Mouse (Mus musculus): ENCODE results near the gene Arhgap17. TPM values are rescaled to one million over a fixed set of nuclear protein-coding genes. Genes with fewer than 3 reads are reported as not detected.

The Arhgap17 gene
- total and polyA plus RNA-seq, 3 experiments, result 2.6 to 124 (median 33.7) TPM

GRCm38 (mm10) chr7:123404198-123404597 lies 34.5 kb upstream of the Arhgap17 start:
- Histone ChIP-seq H3K27me3 (ENCODE audit: control insufficient read depth in 1 of 2, insufficient read depth in 2 of 2, low read length in 2 of 2) (no peaks in the 10 kb centered on the region), H3K36me3 (ENCODE audit: control insufficient read depth in 1 of 2, insufficient read depth in 2 of 2, low read length in 2 of 2) (peaks cover 0 to 6% of the 10 kb centered on the region in 2 experiments; a peak in 2 of 4 replicates), H3K9ac (ENCODE audit: control insufficient read depth, low read depth, low read length, poor library complexity, severe bottlenecking) (no peak overlapping the region), H3K79me2 (ENCODE audit: control insufficient read depth, insufficient read depth, low read length, poor library complexity) (no peaks in the 10 kb centered on the region), H3K9me3 (replicated peaks; ENCODE audit: insufficient read depth, low read length) (no peaks in the 10 kb centered on the region), H3K4me1 (ENCODE audit: control insufficient read depth in 1 of 2, insufficient read depth in 2 of 2, low read length in 2 of 2) (no peaks in the 10 kb centered on the region), H3K4me3 (ENCODE audit: control insufficient read depth in 1 of 2, insufficient read depth in 1 of 2, low read depth in 2 of 2, low read length in 2 of 2) (no peak overlapping the region), H3K27ac (ENCODE audit: control insufficient read depth, low read depth, low read length) (no peak overlapping the region)
- DNase-seq (ENCODE audit: low read depth, low spot score), result no peak
- no peak for TF ChIP-seq USF2 (IDR thresholded peaks at IDR 0.05; ENCODE audit: borderline replicate concordance in 1 of 2, insufficient read depth in 1 of 2, low read depth in 1 of 2, low read length in 2 of 2)
- TF ChIP-seq ZNF384 (IDR thresholded peaks at IDR 0.05; ENCODE audit: low read depth, low read length), result no peak
- TF ChIP-seq POLR2AphosphoS5 (IDR thresholded peaks at IDR 0.05; ENCODE audit: borderline replicate concordance, low read depth, low read length), result no peak
- no peak for TF ChIP-seq POLR2AphosphoS2 (IDR thresholded peaks at IDR 0.05; ENCODE audit: low read length)
- TF ChIP-seq GABPA (IDR thresholded peaks at IDR 0.05; ENCODE audit: low read depth, low read length), result no peak
- TF ChIP-seq ZC3H11A (IDR thresholded peaks at IDR 0.05; ENCODE audit: low read depth, low read length), result no peak

GRCm38 (mm10) chr7:123401121-123401520 lies 31.4 kb upstream of the Arhgap17 start:
- Histone ChIP-seq H3K27me3 (ENCODE audit: control insufficient read depth in 1 of 2, insufficient read depth in 2 of 2, low read length in 2 of 2) (no peaks in the 10 kb centered on the region), H3K4me3 (ENCODE audit: control insufficient read depth in 1 of 2, insufficient read depth in 1 of 2, low read depth in 2 of 2, low read length in 2 of 2) (no peak overlapping the region), H3K79me2 (ENCODE audit: control insufficient read depth, insufficient read depth, low read length, poor library complexity) (no peaks in the 10 kb centered on the region), H3K4me1 (ENCODE audit: control insufficient read depth in 1 of 2, insufficient read depth in 2 of 2, low read length in 2 of 2) (no peaks in the 10 kb centered on the region), H3K27ac (ENCODE audit: control insufficient read depth, low read depth, low read length) (no peak overlapping the region), H3K36me3 (ENCODE audit: control insufficient read depth in 1 of 2, insufficient read depth in 2 of 2, low read length in 2 of 2) (peaks cover 0 to 6% of the 10 kb centered on the region in 2 experiments; a peak in 2 of 4 replicates), H3K9ac (ENCODE audit: control insufficient read depth, low read depth, low read length, poor library complexity, severe bottlenecking) (no peak overlapping the region), H3K9me3 (replicated peaks; ENCODE audit: insufficient read depth, low read length) (no peaks in the 10 kb centered on the region)
- no peak for DNase-seq (ENCODE audit: low read depth, low spot score)
- TF ChIP-seq MAZ (IDR thresholded peaks at IDR 0.05; ENCODE audit: low read depth, low read length), result no peak
- no peak for TF ChIP-seq TAL1 (IDR thresholded peaks at IDR 0.05; ENCODE audit: low read length)
- TF ChIP-seq SIN3A (IDR thresholded peaks at IDR 0.05; ENCODE audit: low read length), result no peak
- no peak for TF ChIP-seq ZC3H11A (IDR thresholded peaks at IDR 0.05; ENCODE audit: low read depth, low read length)
- no peak for TF ChIP-seq TCF12 (IDR thresholded peaks at IDR 0.05; ENCODE audit: low read depth, low read length)
- no peak for TF ChIP-seq MAFK (IDR thresholded peaks at IDR 0.05; ENCODE audit: borderline replicate concordance, low read depth, low read length)
- TF ChIP-seq EP300 (IDR thresholded peaks at IDR 0.05; ENCODE audit: low read depth in 1 of 2, low read length in 2 of 2), result no peak
- no peak for TF ChIP-seq MAX (IDR thresholded peaks at IDR 0.05; ENCODE audit: low read length)

GRCm38 (mm10) chr7:123399286-123399685 lies 29.6 kb upstream of the Arhgap17 start:
- Histone ChIP-seq H3K9ac (ENCODE audit: control insufficient read depth, low read depth, low read length, poor library complexity, severe bottlenecking) (no peak overlapping the region), H3K4me3 (ENCODE audit: control insufficient read depth in 1 of 2, insufficient read depth in 1 of 2, low read depth in 2 of 2, low read length in 2 of 2) (no peak overlapping the region), H3K79me2 (ENCODE audit: control insufficient read depth, insufficient read depth, low read length, poor library complexity) (no peaks in the 10 kb centered on the region), H3K4me1 (ENCODE audit: control insufficient read depth in 1 of 2, insufficient read depth in 2 of 2, low read length in 2 of 2) (no peaks in the 10 kb centered on the region), H3K36me3 (ENCODE audit: control insufficient read depth in 1 of 2, insufficient read depth in 2 of 2, low read length in 2 of 2) (peaks cover 0 to 6% of the 10 kb centered on the region in 2 experiments; a peak in 2 of 4 replicates), H3K9me3 (replicated peaks; ENCODE audit: insufficient read depth, low read length) (no peaks in the 10 kb centered on the region), H3K27me3 (ENCODE audit: control insufficient read depth in 1 of 2, insufficient read depth in 2 of 2, low read length in 2 of 2) (no peaks in the 10 kb centered on the region), H3K27ac (ENCODE audit: control insufficient read depth, low read depth, low read length) (no peak overlapping the region)
- TF ChIP-seq ZC3H11A (IDR thresholded peaks at IDR 0.05; ENCODE audit: low read depth, low read length) (no peak), GATA1 (IDR thresholded peaks at IDR 0.05; ENCODE audit: low read depth, low read length) (no peak), MYC (IDR thresholded peaks at IDR 0.05; ENCODE audit: low read depth, low read length) (no peak), NRF1 (IDR thresholded peaks at IDR 0.05; ENCODE audit: insufficient read depth, low read depth, low read length, poor library complexity, severe bottlenecking) (no peak), MAX (IDR thresholded peaks at IDR 0.05; ENCODE audit: low read length) (no peak), USF2 (IDR thresholded peaks at IDR 0.05; ENCODE audit: borderline replicate concordance in 1 of 2, insufficient read depth in 1 of 2, low read depth in 1 of 2, low read length in 2 of 2) (no peak), ZMIZ1 (IDR thresholded peaks at IDR 0.05; ENCODE audit: low read depth, low read length) (no peak), POLR2AphosphoS2 (IDR thresholded peaks at IDR 0.05; ENCODE audit: low read length) (no peak), ETS1 (IDR thresholded peaks at IDR 0.05; ENCODE audit: low read depth, low read length) (no peak), MXI1 (IDR thresholded peaks at IDR 0.05; ENCODE audit: low read depth, low read length) (no peak)
- no peak for DNase-seq (ENCODE audit: low read depth, low spot score)
